Mouse (Mus musculus): Measurements from ENCODE around the gene Maml2.

- TF ChIP-seq CTCF (IDR thresholded peaks at IDR 0.05; ENCODE audit: control insufficient read depth, insufficient read depth, insufficient read length): no peak
- TF ChIP-seq CEBPB (IDR thresholded peaks at IDR 0.05; ENCODE audit: low read depth): no peak
- no peak for TF ChIP-seq MYOG (IDR thresholded peaks at IDR 0.05; ENCODE audit: control insufficient read depth, extremely low read depth, insufficient read length)
- TF ChIP-seq MYOD1 (IDR thresholded peaks at IDR 0.05; ENCODE audit: control insufficient read depth, insufficient read length, low read depth): no peak
- no peak for TF ChIP-seq USF1 (IDR thresholded peaks at IDR 0.05; ENCODE audit: low read depth)
Measured at GRCm38 (mm10) chr9:13661768-13662623, 364.2 kb downstream of the Maml2 start.

Data from C2C12 (cell line).